Mouse (Mus musculus) urinary bladder, postnatal 4 days (tissue): Measurements from ENCODE around the gene Wdr66.

Experiments used
- DNase-seq, 2 experiments: peaks; one replicate each; pipeline ENCODE4 v3.0.0; 2021 to 2022; ENCODE audit warnings: low spot score in 2 of 2

Gene Wdr66

GRCm38 (mm10) chr5:123357253-123357652, 105.4 kb downstream of the Wdr66 start:
- no peak for DNase-seq

DNA sequence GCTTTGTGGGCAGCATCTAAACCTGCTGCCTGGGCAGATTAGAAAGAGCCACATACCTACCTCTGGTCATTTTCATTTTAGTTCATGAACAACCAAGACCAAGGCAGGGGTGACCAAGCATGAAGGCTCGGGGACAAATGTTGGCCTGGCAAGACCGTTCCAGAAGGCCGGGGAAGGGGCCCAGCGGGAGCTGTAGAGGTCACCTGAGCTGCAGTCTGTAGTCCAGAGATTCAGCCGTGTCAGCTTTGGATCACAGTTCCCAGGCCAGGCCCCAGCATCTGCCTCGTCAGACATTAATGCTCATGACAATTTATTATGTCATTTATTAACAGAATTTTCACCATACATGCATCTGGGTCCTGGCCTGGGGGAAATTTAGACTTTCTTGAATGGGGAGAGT, 107.5 kb downstream of the Wdr66 start:
- no peak for DNase-seq

DNA sequence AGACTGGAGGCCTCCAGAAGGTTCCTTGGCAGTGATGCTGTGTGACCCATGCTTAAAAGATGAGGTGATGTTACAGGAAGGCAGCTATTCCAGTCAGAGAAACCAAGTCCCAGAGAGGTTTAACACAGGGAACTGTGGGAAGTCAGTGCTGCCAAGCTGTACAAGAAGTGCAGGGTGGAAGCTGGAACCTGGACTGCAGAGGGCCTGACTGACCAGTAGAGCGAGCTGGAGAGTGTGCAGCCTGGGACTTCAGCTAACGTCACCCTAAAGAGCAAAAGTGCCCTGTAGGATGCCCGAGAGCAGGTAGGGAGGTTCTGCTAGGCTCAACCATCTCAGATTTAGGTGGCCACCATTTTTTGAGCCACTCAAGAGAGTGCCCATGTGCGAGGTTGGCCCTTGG, 111.0 kb downstream of the Wdr66 start:
- DNase-seq: no peak

- DNase-seq: no peak
Measured at GRCm38 (mm10) chr5:123364302-123364971, 112.5 kb downstream of the Wdr66 start.

- no peak for DNase-seq
Measured at GRCm38 (mm10) chr5:123368869-123369488, 117.1 kb downstream of the Wdr66 start.

- no peak for DNase-seq
Measured at GRCm38 (mm10) chr5:123370049-123370448, 118.1 kb downstream of the Wdr66 start.

DNA sequence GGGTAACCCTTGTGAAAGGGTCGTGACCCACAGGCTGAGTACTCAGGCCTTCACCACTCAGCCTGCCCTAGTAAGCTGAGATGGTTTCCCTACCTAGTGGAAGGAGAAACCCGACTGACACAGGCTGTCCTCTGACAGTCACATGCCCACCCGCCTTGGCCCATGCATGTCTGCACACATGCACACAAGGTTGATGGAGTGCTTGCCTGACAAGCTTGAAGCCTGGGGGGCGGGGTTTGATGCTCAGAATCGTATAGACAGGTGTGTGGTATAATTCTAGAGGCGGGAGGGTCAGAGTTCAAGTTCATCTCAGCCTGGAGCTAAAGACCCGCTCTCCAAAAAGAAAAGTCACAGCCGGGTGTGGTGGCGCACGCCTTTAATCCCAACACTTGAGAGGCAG, 123.4 kb downstream of the Wdr66 start:
- no peak for DNase-seq

GRCm38 (mm10) chr5:123375793-123376452, 124.0 kb downstream of the Wdr66 start:
- DNase-seq: no peak

DNA sequence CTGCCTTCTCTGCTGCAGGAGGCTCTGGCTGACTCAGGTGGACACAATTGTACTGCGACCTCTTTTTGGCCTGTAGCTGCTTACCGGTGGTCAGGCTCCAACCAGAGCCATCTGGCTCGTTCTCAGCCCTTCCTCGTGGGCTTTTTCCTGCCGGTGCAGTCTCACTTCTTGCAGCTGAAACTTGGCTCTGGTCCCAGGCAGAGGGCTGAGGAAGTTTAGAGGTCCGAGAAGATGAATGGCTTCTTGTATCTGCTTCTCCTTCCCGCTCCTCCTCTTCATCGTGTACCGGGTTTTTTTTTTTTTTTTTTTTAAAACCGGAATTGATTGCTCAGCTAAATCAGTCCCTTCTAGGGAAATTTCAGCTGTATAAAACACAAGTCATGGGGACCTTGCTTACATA, 124.7 kb downstream of the Wdr66 start:
- DNase-seq: no peak
